Mouse (Mus musculus): ENCODE results near the gene Iqsec1. TPM values are rescaled to one million over a fixed set of nuclear protein-coding genes. Genes with fewer than 3 reads are reported as not detected.
"Not testable (repeated sequence)": the region's sequence is repeated elsewhere in the genome, so short reads cannot be mapped to it uniquely, and the experiment has no call there.

Gene Iqsec1
- total RNA-seq, 2 experiments from 2014 or later, result 137 to 174 TPM

DNA sequence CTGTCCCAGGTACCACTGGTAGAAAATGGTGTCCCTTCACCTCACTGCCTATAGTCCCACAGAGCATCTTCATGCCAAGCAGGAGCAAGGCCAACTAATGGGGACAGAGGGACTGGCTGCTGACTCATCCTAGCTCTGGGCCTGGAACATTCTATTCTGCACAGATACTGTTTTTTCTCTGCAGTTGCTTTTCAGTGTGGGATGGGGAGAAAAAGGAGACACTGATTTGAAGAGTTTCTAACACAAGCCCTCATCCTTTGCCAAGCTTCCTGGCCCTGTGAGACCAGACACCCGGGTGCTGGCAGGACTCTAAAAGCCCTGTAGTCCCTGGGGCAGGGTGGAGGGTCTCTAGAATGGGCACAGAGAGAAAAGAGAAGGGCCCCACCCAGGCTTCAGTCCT is 292.7 kb downstream of the Iqsec1 start:
- intact Hi-C loops (cut with DNase I), result no loop called here
- DNase-seq, result no peak

DNA sequence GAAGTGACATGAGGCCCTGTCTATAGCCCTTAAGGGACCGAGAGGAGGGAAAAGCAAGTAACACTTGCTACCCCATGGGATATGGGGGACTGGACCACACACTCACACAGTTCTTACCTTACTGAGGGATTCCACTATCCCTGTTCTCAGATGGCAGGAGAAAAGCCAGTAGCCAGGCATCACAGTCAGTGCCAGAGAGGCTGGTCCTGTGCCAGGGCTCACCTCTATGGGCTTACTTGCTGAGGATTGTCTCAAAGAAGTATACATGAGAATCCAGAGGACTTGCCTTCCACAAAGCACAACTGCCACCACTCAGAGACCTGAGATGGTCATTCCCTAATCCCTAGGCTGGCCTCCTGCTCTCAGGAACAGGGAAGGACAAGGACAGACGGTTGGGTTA is 296.1 kb downstream of the Iqsec1 start:
- DNase-seq, result no peak
- intact Hi-C loops (cut with DNase I), result no loop called here

GRCm38 (mm10) chr6:90691935-90692334 is 296.6 kb downstream of the Iqsec1 start:
- no peak for DNase-seq
- intact Hi-C loops (cut with DNase I), result no loop called here

DNA sequence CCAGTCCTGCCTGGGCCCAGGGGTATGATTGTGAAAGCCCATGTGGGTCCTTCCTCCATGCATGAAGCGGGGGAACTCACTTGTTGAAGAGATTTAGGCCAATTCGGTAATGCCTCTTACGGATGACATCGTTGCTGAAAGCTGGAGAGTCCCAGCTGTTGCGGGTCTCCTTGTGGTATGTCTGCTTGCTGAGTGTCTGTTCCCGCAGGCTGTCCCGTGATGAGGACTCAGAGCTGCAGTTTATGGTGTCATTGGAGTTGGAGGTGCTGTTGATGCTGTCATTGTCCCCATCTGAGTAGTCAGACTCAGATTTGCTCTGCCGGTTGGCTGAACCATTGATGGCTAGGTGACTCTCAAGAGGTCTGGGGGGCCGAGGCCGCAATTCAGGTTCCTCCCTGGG is 299.0 kb downstream of the Iqsec1 start:
- no peak for DNase-seq
- intact Hi-C loops (cut with DNase I), result no loop called here

GRCm38 (mm10) chr6:90688742-90689141 is 299.7 kb downstream of the Iqsec1 start:
- DNase-seq, result no peak
- intact Hi-C loops (cut with DNase I), result no loop called here

DNA sequence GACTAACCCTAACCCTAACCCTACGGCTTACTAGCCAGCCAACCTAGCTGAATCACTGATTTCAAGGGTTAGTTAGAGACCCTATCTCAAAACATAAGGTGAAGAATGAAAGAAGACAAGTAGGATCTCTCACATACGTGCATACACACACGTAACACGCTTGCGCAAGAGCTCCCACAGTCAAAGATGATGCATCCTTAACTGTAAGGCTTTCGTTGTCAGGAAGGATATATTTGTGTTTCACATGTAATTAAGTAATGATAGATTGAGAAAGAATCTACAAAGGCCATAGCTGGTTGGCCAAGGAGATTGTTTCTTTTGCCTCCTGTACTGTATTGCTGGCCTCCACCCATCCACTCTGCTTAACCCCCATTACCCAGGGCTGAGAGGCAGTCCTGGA is 300.5 kb downstream of the Iqsec1 start:
- DNase-seq, result no peak
- intact Hi-C loops (cut with DNase I), result no loop called here

GRCm38 (mm10) chr6:90686812-90687211 is 301.7 kb downstream of the Iqsec1 start:
- intact Hi-C loops (cut with DNase I), result no loop called here
- DNase-seq, result no peak

- intact Hi-C loops (cut with DNase I), result no loop called here
- DNase-seq, result no peak
Measured at GRCm38 (mm10) chr6:90683831-90684532, 304.5 kb downstream of the Iqsec1 start.

- intact Hi-C loops (cut with DNase I), result no loop called here
- no peak for DNase-seq
Measured at GRCm38 (mm10) chr6:90680401-90680800, 308.1 kb downstream of the Iqsec1 start.

GRCm38 (mm10) chr6:90678759-90679158 is 309.7 kb downstream of the Iqsec1 start:
- intact Hi-C loops (cut with DNase I), result no loop called here
- DNase-seq, result no peak

DNA sequence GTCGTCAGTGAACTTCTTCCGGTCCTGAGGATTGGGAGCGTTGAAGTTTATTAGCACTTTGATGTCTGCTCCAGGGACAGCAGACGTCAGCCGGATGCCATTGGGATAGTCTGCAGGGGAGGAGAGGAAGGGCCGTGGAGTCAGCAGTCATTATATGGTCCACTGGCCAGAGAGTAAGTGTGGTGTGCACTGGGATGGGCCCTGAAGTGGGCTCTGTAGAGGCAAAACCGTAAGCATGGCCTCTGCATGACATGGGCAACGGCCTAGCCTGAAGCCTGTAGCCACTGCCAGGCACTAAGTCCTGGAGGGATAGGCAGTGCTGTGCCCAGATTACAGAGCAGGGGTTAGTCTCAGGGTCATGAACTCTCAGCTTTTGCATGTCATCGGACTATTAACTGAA is 319.8 kb downstream of the Iqsec1 start:
- intact Hi-C loops (cut with DNase I), result no loop called here
- DNase-seq, result no peak

DNA sequence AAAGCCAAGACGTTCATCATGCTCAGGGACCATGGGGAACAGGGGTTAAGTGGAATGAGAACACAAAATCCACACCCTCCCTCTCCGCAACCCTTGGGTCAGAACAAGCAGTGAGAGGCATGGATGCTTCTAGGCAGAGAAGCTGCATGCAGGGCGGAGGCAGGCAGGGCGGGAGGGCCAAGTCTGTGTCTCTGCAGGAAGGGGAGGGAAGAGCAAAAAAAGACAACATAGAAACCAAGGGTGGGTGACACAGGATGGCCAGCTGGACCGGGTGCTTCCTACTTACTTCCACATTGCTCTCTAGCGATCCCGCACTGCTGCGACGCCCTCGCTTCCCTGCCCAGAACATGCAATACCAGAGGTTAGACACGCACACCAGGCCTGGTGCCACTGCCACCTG is 324.7 kb downstream of the Iqsec1 start:
- no peak for DNase-seq
- intact Hi-C loops (cut with DNase I), result no loop called here

GRCm38 (mm10) chr6:90662148-90662547 is 326.3 kb downstream of the Iqsec1 start:
- DNase-seq, result no peak
- intact Hi-C loops (cut with DNase I), result no loop called here

DNA sequence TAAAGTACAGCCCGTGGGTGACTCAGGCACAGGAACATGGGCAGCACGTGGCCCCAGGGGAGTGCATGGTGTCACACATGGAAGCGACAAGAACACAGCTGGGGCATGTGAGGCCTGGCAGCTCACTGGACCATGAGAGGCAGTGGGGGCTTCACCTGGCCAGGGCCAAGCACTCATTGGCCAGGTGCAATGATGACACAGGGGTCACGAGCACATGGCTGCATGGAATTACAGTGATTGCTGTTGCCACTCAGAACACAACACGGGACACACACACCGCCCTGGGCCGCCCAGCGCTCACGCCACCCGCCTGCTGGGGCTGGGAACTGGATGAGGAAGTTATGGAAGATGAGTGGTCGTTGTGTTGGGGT is 327.5 kb downstream of the Iqsec1 start:
- intact Hi-C loops (cut with DNase I), result no loop called here
- DNase-seq, result no peak

DNA sequence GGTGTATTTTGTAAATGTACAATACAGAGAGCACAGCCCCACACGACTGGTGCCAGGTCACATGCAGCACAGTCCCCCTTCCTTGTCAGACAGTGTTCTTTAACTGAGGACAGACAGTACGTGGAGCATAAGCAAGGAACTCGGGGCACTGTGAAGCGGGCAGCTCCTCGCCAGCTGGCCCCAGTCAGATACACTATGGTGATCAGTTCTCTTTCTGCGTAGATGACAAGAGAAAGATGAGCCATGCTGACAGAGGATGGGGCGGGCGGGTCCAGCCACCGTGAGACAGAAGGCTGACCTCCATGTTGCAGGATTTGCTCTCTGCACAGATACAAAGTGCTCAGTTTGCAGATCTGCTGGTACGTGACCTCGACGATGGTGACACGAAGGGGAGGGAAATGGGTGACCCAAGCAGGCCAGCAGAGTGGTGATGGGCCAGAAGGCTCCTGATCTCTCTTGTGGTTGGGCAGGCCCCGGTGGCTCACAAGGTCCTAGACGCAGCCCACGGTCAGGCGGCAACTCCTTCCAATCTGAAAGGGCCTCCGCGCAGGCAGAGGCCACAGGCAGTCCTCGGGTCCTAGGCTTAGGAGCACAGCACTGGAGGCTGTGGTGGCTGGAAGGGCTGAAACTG is 328.0 kb downstream of the Iqsec1 start:
- DNase-seq, result no peak
- intact Hi-C loops (cut with DNase I), result no loop called here

GRCm38 (mm10) chr6:90659913-90660312 is 328.6 kb downstream of the Iqsec1 start:
- no peak for DNase-seq
- intact Hi-C loops (cut with DNase I), result loop anchor here (10.0 kb wide), 1 partner anchor 65 kb away; no protein-coding TSS in a partner anchor

DNA sequence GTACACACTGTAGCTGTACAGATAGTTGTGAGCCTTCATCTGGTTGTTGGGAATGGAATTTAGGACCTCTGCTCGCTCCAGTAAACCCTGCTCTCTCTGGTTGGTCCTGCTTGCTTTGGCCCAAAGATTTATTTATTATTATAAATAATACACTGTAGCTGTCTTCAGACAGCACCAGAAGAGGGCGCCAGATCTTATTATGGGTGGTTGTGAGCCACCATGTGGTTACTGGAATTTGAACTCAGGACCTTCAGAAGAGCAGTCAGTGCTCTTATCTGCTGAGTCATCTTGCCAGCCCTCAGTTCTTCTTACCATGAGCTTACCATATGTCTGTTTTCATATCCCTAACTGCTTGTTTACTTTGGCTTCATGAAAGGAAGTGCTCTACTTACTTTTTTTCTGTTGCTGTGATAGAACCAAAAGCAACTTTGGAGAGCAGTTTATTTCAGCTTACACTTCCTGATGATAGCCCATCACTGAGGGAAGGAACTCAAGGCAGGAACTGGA is 332.1 kb downstream of the Iqsec1 start:
- not testable (repeated sequence) for DNase-seq
- intact Hi-C loops (cut with DNase I), result loop anchor here (10.0 kb wide), 1 partner anchor 68 kb away; no protein-coding TSS in a partner anchor

DNA sequence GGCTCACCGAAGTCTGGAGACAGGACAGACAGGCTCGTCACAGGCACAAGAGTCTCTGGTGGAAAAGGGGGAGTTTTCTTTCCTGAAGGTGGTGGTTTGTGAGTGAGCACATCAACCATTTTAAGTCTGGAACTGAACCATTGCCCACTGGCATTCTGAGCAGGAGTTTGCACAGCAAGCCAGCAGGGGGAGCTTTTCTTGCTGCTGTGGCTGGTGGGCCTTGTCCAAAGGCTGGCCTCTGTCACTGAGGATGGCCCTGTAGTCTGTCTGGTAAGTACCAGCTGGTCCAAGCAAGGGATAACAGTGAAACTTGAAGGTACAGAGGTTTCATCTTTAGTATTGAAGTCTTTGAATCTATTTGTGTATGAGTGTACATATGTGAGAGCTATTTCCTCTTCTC is 334.7 kb downstream of the Iqsec1 start:
- intact Hi-C loops (cut with DNase I), result loop anchor here (10.0 kb wide), 1 partner anchor 71 kb away; no protein-coding TSS in a partner anchor
- peak; percentile 66 for DNase-seq

DNA sequence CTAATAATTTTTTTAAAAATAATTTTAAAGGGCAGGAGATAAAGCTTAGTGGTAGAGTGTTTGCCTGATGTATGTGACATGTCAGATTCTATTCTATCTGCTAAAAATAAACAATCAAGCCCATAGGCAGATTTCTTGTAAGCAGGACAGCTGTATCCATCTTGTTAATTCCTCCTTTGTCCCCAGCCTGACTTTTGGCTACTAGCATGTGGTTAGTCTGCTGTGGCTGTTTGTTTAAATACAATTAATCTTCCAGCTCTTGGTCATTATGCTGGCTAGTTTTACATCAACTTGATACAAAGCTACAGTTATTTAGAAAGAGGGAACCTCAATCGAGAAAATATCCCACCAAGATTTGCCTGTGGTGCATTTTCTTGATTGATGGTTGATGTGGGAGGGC is 337.9 kb downstream of the Iqsec1 start:
- intact Hi-C loops (cut with DNase I), result loop anchor here (10.0 kb wide), 1 partner anchor 74 kb away; no protein-coding TSS in a partner anchor
- DNase-seq, result no peak

DNA sequence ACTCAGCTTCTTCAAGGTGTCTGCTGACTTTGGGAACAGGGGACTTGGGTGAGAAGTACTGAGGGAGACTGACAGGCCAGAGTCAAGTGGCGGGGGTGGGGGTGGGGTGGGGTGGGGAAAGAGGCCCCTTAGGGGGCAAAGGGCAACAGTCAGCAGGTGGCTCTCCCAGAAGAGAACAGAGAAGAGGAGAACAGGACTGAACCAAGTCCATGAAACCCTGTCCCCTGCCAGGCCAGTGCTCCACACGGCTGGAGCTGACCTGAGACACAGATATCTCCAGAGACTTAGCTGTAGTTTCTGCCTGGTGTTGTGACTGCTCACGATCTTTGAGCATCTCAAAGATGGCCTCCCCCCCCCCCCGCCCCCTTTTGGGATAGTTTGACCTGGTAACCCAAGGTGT is 339.2 kb downstream of the Iqsec1 start:
- no peak for DNase-seq
- intact Hi-C loops (cut with DNase I), result no loop called here

DNA sequence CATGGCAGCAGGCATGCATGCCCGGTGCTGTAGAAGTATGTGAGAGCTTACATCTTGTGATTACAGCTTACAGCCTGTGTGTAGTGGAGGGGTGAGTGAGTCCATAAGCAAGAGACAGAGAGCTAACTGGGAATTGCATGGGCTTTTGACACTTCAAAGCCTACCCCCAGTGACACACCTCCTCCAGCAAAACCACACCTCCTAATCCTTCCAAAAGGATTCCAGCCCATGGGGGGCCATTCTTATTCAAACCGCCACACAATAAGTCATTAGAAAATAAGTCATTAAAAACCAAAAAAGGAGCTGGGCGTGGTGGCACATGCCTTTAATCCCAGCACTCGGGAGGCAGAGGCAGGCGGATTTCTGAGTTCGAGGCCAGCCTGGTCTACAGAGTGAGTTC is 340.1 kb downstream of the Iqsec1 start:
- no peak for DNase-seq
- intact Hi-C loops (cut with DNase I), result no loop called here

DNA sequence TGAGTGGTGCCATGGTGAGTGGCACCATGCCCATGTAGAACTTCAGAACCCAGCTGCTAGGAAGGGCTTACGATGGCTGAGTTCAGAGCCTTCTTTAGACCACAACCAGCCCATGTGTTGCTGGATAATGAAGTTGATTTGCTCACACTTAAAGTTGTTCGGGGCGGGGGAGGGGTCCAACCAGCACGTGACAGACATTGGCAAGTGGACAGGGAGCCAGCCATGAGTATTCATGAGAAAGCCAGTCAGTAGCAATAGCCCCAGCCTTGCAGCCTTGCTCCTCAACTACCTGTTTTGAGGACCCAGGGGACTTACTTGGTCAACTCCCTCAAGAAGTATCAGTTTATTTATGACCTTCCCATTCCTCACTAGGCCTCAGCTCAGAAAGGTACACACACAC is 343.5 kb downstream of the Iqsec1 start:
- intact Hi-C loops (cut with DNase I), result no loop called here
- no peak for DNase-seq
